Mouse (Mus musculus): ENCODE results near the gene Katnbl1.

- TF ChIP-seq CTCF (IDR thresholded peaks at IDR 0.05; ENCODE audit: low read depth) (no peak), EP300 (IDR thresholded peaks at IDR 0.05; ENCODE audit: low read depth) (no peak)
These were observed 19.4 kb upstream of the Katnbl1 start for GRCm38 (mm10) chr2:112359611-112360010.

Data from liver, postnatal 0 days (tissue).